Mouse (Mus musculus) bone marrow macrophage, adult 2 months (primary cell): Measurements from ENCODE around the gene Tmem120b.

Experiments
- CTCF ChIP-seq: IDR thresholded peaks from 2 replicates; pipeline ENCODE4 v1.5.1; 2012; ENCODE audit warnings: low read depth, mild to moderate bottlenecking, low read length, moderate library complexity
- POLR2A ChIP-seq: IDR thresholded peaks from 2 replicates; pipeline ENCODE4 v1.6.1; 2012; ENCODE audit warnings: mild to moderate bottlenecking, low read depth, low read length, borderline replicate concordance

DNA sequence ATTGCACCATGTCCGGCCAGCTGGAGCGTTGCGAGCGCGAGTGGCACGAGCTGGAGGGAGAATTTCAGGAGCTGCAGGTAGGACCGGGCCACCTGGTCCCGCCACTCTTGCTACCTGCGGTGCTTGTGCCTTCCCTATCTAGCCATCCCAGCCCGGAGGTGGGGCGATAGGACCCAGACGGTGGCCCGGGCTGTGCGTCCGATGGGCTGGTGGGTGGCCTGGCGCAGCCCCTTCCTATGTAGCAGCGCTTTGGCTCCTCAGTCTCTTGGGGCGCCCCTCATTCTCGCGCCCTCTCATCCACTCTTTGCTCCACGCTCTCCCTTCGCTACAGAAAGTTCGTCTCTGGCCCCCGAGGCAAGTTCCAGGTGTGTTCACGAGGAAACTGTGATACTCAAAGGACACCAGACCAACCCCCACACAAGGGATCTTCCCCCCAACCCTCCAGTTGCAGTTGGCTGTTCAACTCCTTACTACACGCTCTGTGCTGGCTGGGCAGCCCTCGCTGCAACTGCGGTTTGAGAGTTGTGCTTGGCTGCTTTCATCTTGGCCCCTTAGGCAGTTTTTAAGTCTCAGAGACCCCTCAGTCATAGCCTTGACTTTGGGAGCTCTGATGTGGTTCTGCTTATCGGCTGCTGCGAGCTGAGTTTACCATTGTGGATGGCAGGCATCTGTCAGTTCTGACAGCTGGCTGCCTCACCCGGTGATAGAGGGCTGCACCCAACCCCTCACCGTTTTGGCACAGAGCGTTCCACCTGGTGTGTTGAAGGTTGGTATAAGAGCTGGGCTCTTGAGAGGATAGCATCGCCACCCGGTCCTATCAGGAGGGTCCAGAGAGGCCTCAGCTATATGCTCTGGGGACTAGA is 8.4 kb downstream of the Tmem120b start:
- TF ChIP-seq CTCF (no peak), POLR2A (no peak)
